Mouse (Mus musculus) B cell, adult 62 days (primary cell): ENCODE results near the gene Vmn1r115. TPM values are rescaled to one million over a fixed set of nuclear protein-coding genes. Genes with fewer than 3 reads are reported as not detected.

ENCODE experiments used
- total RNA-seq: library from RNA; stranded (reverse); gene quantifications from 4 replicates; pipeline ENCODE4 v1.2.4, GENCODE M21; 2023

The Vmn1r115 gene
- total RNA-seq = not detected in 4 replicates

DNA sequence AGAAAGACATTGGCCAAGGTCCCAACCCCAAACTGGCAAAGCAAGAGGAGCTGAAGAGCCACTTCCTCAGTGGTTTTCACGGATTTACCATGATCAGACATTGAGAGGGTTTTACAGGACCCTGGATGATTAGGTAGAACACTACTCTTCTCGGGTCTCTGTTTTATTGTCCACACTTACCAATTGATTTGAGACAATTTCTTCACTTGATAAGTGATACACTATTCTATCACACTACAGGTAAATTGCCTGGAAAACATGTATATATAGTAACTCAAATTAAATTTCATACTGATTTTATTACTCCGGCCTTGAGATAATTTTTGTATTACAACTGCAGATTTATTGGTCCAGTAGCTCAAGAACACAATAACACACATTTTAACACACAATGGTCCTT lies at the start of gene Vmn1r115:
Vmn1r115 (minus strand) TSS at position 101 of the 400 bp plus-strand sequence.

DNA sequence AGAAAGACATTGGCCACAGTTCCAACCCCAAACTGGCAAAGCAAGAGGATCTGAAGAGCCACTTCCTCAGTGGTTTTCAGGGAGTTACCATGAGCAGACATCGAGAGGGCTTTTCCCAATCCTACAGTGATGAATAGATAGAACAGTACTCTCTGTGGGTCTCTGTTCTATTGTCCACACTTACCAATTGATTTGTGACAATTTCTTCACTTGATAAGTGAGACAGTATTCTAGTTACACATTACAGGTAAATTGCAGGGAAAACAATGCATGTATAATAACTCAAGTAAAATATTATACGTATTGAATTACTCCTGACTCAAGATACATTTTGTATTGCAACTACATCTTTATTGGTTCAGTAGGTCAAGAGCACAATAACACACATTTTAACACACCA lies 39.2 kb upstream of the Vmn1r115 start, which contains the start of gene Vmn1r117:
Vmn1r117 (minus strand) TSS at position 101 of the 400 bp plus-strand sequence.

DNA sequence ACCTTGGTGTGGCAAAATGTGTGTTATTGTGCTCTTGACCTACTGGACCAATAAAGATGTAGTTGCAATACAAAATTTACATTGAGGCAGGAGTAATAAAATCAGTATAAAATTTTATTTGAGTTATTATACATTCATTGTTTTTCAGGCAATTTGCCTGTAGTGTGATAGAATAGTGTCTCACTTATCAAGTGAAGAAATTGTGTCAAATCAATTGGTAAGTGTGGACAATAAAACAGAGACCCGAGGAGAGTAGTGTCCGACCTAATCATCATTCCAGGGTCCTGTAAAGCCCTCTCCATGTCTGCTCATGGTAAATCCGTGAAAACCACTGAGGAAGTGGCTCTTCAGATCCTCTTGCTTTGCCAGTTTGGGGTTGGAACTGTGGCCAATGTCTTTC lies 27.2 kb upstream of the Vmn1r115 start, which contains the start of gene Vmn1r116:
Vmn1r116 (plus strand) TSS at position 301 of the 400 bp plus-strand sequence.

DNA sequence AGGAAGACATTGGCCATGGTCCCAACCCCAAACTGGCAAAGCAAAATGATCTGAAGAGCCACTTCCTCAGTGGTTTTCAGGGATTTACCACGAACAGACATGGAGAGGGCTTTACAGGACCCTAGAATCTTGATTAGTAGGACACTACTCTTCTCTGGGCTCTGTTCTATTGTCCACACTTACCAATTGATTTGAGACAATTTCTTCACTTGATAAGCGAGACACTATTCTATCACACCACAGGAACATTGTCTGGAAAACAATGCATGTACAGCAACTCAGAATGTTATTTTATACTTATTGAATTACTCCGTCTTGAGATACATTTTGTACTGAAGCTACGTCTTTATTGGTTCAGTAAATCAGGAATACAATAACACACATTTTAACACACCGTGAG lies 32.7 kb downstream of the Vmn1r115 start, which contains the start of gene Vmn1r114:
Vmn1r114 (minus strand) TSS at position 101 of the 400 bp plus-strand sequence.

Other genes with a start within 250 kb of the Vmn1r115 start
- not detected in 4 replicates for gene Gm4513, start 246.0 kb downstream of the Vmn1r115 start, total RNA-seq
- gene Vmn1r107, start 176.1 kb downstream of the Vmn1r115 start, total RNA-seq = not detected in 4 replicates
- gene Vmn1r111, start 141.8 kb downstream of the Vmn1r115 start, total RNA-seq = not detected in 4 replicates
- gene Gm10668, start 114.4 kb downstream of the Vmn1r115 start, total RNA-seq = not detected in 4 replicates
- not detected in 4 replicates for gene Vmn1r112, start 73.8 kb downstream of the Vmn1r115 start, total RNA-seq
- not detected in 4 replicates for gene Vmn1r113, start 57.7 kb downstream of the Vmn1r115 start, total RNA-seq
- gene Vmn1r114, start 32.8 kb downstream of the Vmn1r115 start, total RNA-seq = not detected in 4 replicates
- gene Vmn1r116, start 27.3 kb upstream of the Vmn1r115 start, total RNA-seq = not detected in 4 replicates
- not detected in 4 replicates for gene Vmn1r117, start 39.1 kb upstream of the Vmn1r115 start, total RNA-seq
- gene Vmn1r118, start 67.4 kb upstream of the Vmn1r115 start, total RNA-seq = not detected in 4 replicates
- not detected in 4 replicates for gene Vmn1r119, start 167.5 kb upstream of the Vmn1r115 start, total RNA-seq
- gene Vmn1r120, start 208.8 kb upstream of the Vmn1r115 start, total RNA-seq = not detected in 4 replicates